Mouse (Mus musculus) G1E (cell line): ENCODE data around the gene Tssk4. TPM values are rescaled to one million over a fixed set of nuclear protein-coding genes. Genes with fewer than 3 reads are reported as not detected.

Experiments
- ATAC-seq: 2 replicates; pipeline ENCODE4 v1.8.0; 2016; ENCODE audit warnings: mild to moderate bottlenecking; ENCODE audit not compliant: insufficient number of reproducible peaks, poor library complexity, low FRiP score, severe bottlenecking; ENCODE audit errors: extremely low read depth
- DNase-seq: peaks from one replicate; pipeline ENCODE4 v3.0.0; 2012; ENCODE audit warnings: low spot score
- H3K27me3 ChIP-seq: 2 replicates; pipeline ENCODE4 v1.6.1; 2012; ENCODE audit warnings: mild to moderate bottlenecking, low read length, inconsistent platforms; ENCODE audit not compliant: insufficient read depth
- H3K36me3 ChIP-seq: replicated peaks from 2 replicates; pipeline ENCODE3; 2012; ENCODE audit warnings: mild to moderate bottlenecking, inconsistent platforms
- H3K4me1 ChIP-seq: 2 replicates; pipeline ENCODE4 v1.6.1; 2012; ENCODE audit warnings: low read depth, low read length, inconsistent platforms, mixed read lengths; ENCODE audit not compliant: insufficient read depth
- H3K4me3 ChIP-seq: 2 replicates; pipeline ENCODE4 v1.5.1; 2012; ENCODE audit warnings: low read depth, mild to moderate bottlenecking, inconsistent platforms, low read length, moderate library complexity, mixed read lengths
- H3K9me3 ChIP-seq: replicated peaks from 2 replicates; pipeline ENCODE4 v1.6.1; 2012; ENCODE audit warnings: inconsistent platforms
- CTCF ChIP-seq: IDR thresholded peaks from 2 replicates; pipeline ENCODE4 v1.5.1; 2012; ENCODE audit warnings: low read depth, low read length, inconsistent platforms, mixed read lengths
- GATA1 ChIP-seq: IDR thresholded peaks from 2 replicates; pipeline ENCODE4 v1.6.1; 2012; ENCODE audit warnings: borderline replicate concordance, low read length, inconsistent platforms, mixed read lengths
- GATA2 ChIP-seq: IDR thresholded peaks from 2 replicates; pipeline ENCODE4 v1.6.1; 2012; ENCODE audit warnings: low read depth, low read length, inconsistent platforms, borderline replicate concordance
- POLR2AphosphoS5 ChIP-seq: IDR thresholded peaks from 2 replicates; pipeline ENCODE4 v1.6.1; 2012; ENCODE audit warnings: low read depth, low read length, inconsistent platforms; ENCODE audit not compliant: insufficient replicate concordance
- TAL1 ChIP-seq: conservative IDR thresholded peaks from 2 replicates; pipeline ENCODE4 v1.6.1; 2012; ENCODE audit warnings: low read depth, low read length, inconsistent platforms, mixed read lengths
- polyA plus RNA-seq: library from polyadenylated mRNA; stranded (reverse); fragments of >175 nt; gene quantifications from 2 replicates; pipeline ENCODE4 v1.2.3, GENCODE M21; 2012
- total RNA-seq, 2 experiments: library from RNA; stranded (forward) in 1 of 2; stranded (reverse) in 1 of 2; fragments of 200-1000 nt in 1 of 2; fragments of >200 nt in 1 of 2; fragmentation: Nextera tagmentation in 1 of 2; gene quantifications; 2 replicates each; pipeline ENCODE4 v1.2.3; 2014 to 2017

Gene Tssk4
- total and polyA plus RNA-seq, 3 experiments, result 0.26 to 4.2 (median 1.9) TPM

GRCm38 (mm10) chr14:55628077-55628827 lies 21.7 kb upstream of the Tssk4 start:
- ATAC-seq, result peak; percentile 47; the same call in 1 of the 2 replicates
- H3K4me3 ChIP-seq, result peak overlapping the region; percentile 44; the same call in 1 of the 2 replicates

GRCm38 (mm10) chr14:55629312-55629711 lies 20.7 kb upstream of the Tssk4 start:
- ATAC-seq, result no peak; the same call in 1 of the 2 replicates
- H3K27me3 ChIP-seq, result no peaks in the 10 kb centered on the region
- H3K4me1 ChIP-seq, result peaks cover 68% of the 10 kb centered on the region
- H3K4me3 ChIP-seq, result no peak overlapping the region
- TF ChIP-seq CTCF, result peak; percentile 96
- no peak for TF ChIP-seq GATA2
- no peak for DNase-seq
- no peaks in the 10 kb centered on the region for H3K9me3 ChIP-seq
- peaks cover 100% of the 10 kb centered on the region for H3K36me3 ChIP-seq

More at GRCm38 (mm10) chr14:55628077-55628827, 21.7 kb upstream of the Tssk4 start:
- Histone ChIP-seq H3K27me3 (no peaks in the 10 kb centered on the region), H3K4me1 (peaks cover 68% of the 10 kb centered on the region), H3K9me3 (no peaks in the 10 kb centered on the region), H3K36me3 (peaks cover 100% of the 10 kb centered on the region)
- TF ChIP-seq TAL1 (peak; percentile 48), POLR2AphosphoS5 (no peak)
- peak; percentile 35 for DNase-seq

- H3K4me1 ChIP-seq, result peaks cover 60% of the 10 kb centered on the region
- DNase-seq, result peak; percentile 18
- H3K4me3 ChIP-seq, result peak overlapping the region; percentile 81
- H3K27me3 ChIP-seq, result no peaks in the 10 kb centered on the region
- ATAC-seq, result no peak
- no peaks in the 10 kb centered on the region for H3K9me3 ChIP-seq
- H3K36me3 ChIP-seq, result peaks cover 93% of the 10 kb centered on the region
- no peak for TF ChIP-seq GATA1
Measured at GRCm38 (mm10) chr14:55634874-55635522, 15.0 kb upstream of the Tssk4 start.

- peaks cover 93% of the 10 kb centered on the region for H3K36me3 ChIP-seq
- H3K4me1 ChIP-seq, result peaks cover 59% of the 10 kb centered on the region
- DNase-seq (peak; percentile 76), ATAC-seq (peak; percentile 89)
- H3K9me3 ChIP-seq, result no peaks in the 10 kb centered on the region
- peak within 1 kb of the TSS; percentile 81 for H3K4me3 ChIP-seq
- no peak for TF ChIP-seq CTCF
- no peak for TF ChIP-seq GATA2
- TF ChIP-seq POLR2AphosphoS5, result no peak
- TF ChIP-seq TAL1, result no peak
- TF ChIP-seq GATA1, result no peak
- no peaks in the 10 kb centered on the region for H3K27me3 ChIP-seq
Measured at GRCm38 (mm10) chr14:55635523-55636007, 14.4 kb upstream of the Tssk4 start, which contains the start of gene Ipo4. TSS of gene Ipo4 (minus strand) at chr14:55635957.

- ATAC-seq, result no peak
- no peak for DNase-seq
- Histone ChIP-seq H3K4me3 (no peak within 1 kb of the TSS), H3K36me3 (peaks cover 86% of the 10 kb centered on the region), H3K9me3 (no peaks in the 10 kb centered on the region), H3K27me3 (no peaks in the 10 kb centered on the region), H3K4me1 (peaks cover 72% of the 10 kb centered on the region)
- TF ChIP-seq CTCF, result no peak
- no peak for TF ChIP-seq GATA2
- TF ChIP-seq GATA1, result no peak
- TF ChIP-seq POLR2AphosphoS5, result no peak
- TF ChIP-seq TAL1, result no peak
Measured at GRCm38 (mm10) chr14:55637795-55638194, 12.2 kb upstream of the Tssk4 start, which contains the start of gene Gm49378. TSS of gene Gm49378 (minus strand) at chr14:55637895.

- DNase-seq (no peak), ATAC-seq (no peak)
- H3K36me3 ChIP-seq, result peaks cover 75% of the 10 kb centered on the region
- H3K27me3 ChIP-seq, result no peaks in the 10 kb centered on the region
- no peak overlapping the region; the same call in 1 of the 2 replicates for H3K4me3 ChIP-seq
- no peaks in the 10 kb centered on the region for H3K9me3 ChIP-seq
- TF ChIP-seq CTCF, result no peak
- TF ChIP-seq GATA2, result no peak
- no peak for TF ChIP-seq GATA1
- TF ChIP-seq POLR2AphosphoS5, result no peak
- TF ChIP-seq TAL1, result no peak
- peaks cover 61% of the 10 kb centered on the region for H3K4me1 ChIP-seq
Measured at GRCm38 (mm10) chr14:55640816-55641215, 9.2 kb upstream of the Tssk4 start.
